Mouse (Mus musculus) cerebellum, postnatal 4 days (tissue): ENCODE measurements around the gene Trnp1.

ENCODE experiments used
- DNase-seq, 2 experiments: peaks; one replicate each; pipeline ENCODE4 v3.0.0; 2022; ENCODE audit warnings: low spot score in 2 of 2, mixed read lengths in 1 of 2

Gene Trnp1

DNA sequence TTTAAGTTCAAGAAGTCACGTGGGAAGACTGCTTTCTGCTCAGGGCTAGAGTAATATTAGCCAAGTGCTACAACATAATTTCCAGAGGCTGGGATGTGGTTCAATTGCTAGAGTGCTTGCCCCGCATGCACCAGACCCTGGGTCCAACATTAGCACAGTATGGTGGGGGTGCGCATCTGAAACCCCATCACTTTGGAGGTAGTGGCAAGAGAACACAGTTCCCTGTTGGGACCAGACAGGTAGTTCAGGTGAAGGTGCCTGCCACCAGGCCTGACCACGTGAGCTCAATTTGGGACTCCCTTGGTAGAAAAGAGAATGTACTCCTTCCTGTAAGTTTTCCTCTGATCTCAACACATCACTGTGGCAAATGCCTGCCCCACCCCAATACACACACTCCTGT, 3.5 kb downstream of the Trnp1 start:
- DNase-seq, result no peak

- DNase-seq, result peak; percentile 79 to 90
Observed at GRCm38 (mm10) chr4:133494432-133494831, 3.9 kb downstream of the Trnp1 start.

DNA sequence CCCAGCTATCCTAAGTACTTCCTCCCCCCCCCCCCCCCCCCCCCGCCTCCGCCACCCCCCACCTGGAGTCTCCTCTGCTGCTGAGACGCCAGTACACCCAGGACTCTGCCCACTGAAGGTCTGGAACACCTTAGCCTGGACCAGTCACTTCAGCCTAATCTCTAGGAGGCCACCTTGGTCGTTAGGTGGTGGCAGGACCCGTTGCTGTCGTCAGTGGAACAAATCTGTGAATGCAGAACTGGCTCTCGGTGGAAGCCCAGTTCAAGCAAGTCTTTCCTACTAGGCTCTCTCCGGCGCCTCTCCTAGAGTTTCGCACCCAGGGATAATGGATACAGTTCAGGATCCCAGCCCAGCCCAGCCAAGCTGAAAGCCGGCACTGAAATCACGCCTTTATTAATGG, 4.5 kb downstream of the Trnp1 start:
- DNase-seq, result no peak

DNA sequence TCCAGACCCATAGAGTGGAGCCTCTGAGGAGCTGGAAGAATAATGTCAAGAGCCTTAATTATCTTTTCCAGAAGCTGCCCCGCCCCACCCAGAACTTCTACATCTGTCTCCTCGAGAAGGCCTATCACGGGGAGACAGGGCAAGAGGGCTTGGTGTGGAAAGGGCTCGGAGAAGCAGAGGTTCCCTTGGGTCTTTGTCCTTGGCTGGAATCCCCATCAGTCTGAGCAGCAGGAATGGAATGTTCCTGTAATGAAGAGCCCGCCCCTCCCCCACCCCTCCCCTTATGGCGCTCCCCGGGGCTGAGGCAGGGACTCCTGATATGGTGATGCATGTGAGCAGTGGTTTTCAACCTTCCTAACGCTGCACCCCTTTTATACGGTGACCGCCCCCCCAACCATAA, 6.5 kb downstream of the Trnp1 start:
- DNase-seq, result no peak

DNA sequence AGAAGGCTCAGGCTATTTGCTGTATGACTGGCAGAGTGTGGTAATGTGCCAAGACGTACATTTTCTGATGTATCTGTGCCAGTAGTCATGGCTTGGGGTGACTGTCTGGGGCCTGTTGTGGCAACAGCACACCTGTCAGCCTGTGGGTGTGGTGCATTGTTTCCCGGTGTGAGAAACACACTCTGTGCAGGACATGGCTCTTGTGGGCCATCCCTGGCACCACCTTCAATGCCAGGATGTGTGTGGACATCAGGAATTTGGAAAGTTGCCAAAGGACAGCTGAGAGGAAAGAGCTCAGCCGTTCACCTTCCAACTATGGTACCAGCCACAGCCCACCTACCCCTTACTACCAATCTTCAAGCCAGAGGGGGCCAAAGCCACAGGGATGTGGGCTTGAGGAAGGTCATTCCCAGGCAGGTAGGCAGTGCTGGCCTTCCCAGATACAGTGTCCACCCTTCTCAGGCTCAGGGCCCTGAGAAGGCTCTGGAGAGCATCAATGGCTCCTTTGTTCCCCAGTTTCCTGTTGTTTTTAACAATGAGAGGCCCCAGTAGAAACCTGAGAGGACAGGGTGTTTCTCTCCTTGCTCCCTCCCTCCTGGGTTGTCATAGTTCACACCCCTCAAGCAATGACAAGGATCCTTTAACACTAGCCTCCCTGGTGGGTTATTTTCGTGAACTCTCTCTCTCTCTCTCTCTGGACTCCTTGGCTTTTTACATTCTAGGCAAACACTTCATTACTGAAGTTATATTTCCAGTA, 8.7 kb downstream of the Trnp1 start:
- DNase-seq, result no peak

GRCm38 (mm10) chr4:133488619-133489392, 9.5 kb downstream of the Trnp1 start:
- no peak for DNase-seq

DNA sequence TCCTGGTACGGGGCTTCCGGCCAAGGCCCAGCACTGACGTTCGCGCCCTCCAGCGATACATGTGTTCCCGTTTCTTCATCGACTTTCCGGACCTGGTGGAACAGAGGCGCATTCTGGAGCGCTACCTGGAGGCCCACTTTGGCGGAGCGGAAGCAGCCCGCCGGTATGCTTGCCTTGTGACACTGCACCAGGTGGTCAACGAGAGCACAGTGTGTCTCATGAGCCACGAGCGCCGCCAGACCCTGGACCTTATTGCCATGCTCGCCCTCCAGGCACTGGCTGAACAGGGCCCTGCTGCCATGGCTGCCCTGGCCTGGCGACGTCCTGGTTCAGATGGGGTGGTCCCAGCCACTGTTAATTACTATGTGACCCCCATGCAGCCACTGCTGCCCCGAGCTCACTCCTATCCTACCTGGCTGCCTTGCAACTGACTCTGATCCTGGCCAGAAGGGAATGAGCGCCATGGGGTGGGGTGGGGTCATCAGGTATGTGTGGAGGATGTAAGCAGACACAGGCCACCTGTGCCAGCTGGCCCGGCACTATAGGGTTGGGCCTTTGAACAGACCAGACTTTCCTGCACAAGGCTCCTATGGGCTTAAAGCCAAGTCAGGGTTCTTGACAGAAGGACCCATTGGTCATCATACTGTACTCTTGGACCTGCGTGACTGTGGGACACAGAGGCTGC, 11.5 kb downstream of the Trnp1 start:
- no peak for DNase-seq

DNA sequence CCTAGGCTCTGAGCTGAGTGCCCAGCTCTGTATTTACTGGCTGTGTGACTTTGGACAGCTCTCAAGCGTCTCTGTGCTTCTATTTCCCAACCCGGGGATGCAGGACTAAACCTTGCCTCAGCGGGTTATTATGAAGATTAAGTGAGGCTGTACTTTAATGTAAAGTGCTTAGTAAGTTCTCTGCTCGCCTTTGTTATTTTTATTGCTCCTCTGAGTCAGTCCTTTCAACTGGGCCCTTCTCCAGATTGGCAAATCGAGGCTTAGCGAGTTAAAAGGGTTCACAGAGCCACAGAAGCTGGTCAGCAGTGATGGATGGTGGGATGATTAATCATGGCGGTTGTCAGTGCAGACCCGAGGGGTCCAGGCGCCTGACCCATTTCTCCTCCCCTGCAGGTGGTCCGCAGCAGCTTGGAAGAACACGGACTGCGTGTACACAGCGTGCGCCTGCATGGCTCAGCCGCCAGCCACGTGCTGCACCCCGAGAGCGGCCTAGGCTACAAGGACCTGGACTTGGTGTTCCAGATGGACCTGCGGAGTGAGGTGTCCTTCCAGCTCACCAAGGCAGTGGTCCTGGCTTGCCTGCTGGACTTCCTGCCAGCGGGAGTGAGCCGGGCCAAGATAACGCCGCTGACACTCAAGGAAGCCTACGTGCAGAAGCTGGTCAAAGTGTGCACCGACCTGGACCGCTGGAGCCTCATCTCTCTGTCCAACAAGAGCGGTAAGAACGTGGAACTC, 12.5 kb downstream of the Trnp1 start:
- no peak for DNase-seq

- no peak for DNase-seq
Observed at GRCm38 (mm10) chr4:133484266-133485025, 13.9 kb downstream of the Trnp1 start.

GRCm38 (mm10) chr4:133482479-133482878, 15.9 kb downstream of the Trnp1 start:
- no peak for DNase-seq

GRCm38 (mm10) chr4:133481488-133481887, 16.9 kb downstream of the Trnp1 start:
- DNase-seq, result no peak

- DNase-seq, result no peak
Observed at GRCm38 (mm10) chr4:133480754-133481153, 17.6 kb downstream of the Trnp1 start.

DNA sequence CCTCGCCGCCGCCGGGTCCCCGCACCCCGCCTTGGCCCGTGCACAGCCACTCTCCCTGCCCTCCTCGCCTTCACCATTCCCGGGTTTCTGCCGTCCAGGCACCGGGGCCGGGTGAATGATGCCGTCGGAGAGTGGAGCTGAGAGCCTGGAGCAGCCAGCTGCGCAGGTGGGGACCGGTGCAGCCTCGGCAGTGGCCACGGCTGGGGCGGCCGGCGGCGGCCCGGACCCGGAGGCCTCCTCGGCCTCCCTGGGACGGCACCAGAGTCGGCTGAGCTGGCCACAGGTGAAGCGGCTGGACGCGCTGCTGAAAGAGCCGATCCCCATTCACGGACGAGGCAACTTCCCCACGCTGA, 18.2 kb downstream of the Trnp1 start:
- no peak for DNase-seq

DNA sequence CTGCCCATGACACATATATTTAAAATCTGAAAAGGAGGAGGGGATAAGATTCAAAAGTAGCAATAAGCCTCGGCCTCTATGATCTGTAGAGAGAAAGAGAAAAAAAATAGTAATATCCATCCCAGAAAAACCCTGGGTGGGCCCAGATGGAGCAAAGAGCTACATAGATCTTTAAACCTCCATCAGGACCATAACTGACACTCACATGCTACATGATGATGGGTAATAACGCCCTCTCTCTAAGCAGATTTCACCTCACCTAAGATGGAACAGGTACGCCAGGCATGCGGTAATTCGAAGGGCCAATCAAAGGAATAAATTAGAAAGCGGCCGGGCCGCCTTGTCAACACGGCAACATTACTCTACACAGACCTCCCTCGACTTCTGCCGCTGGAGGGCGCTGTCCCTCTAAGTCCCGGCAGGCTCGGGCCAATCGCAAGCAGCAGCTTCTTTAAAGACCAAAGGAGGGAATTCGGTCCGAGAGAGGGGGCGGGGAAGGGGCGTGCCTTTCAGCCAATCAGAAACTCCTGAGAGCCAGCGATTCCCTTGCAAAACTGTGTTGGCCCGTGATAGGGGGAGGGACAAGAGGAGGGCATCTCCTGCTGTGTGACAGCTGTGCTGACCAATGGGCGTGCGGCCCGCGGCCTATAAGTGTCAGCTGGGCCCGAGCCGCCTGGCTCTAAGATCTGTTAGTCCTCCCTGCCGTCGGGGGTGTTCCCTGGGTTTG, 18.7 kb downstream of the Trnp1 start, which contains the start of gene Tent5b:
TSS of gene Tent5b (plus strand) at position 675 of the 727 bp plus-strand sequence.
- peak; percentile 94 to 98 for DNase-seq

- DNase-seq, result no peak
Observed at GRCm38 (mm10) chr4:133473833-133474232, 24.5 kb downstream of the Trnp1 start.

DNA sequence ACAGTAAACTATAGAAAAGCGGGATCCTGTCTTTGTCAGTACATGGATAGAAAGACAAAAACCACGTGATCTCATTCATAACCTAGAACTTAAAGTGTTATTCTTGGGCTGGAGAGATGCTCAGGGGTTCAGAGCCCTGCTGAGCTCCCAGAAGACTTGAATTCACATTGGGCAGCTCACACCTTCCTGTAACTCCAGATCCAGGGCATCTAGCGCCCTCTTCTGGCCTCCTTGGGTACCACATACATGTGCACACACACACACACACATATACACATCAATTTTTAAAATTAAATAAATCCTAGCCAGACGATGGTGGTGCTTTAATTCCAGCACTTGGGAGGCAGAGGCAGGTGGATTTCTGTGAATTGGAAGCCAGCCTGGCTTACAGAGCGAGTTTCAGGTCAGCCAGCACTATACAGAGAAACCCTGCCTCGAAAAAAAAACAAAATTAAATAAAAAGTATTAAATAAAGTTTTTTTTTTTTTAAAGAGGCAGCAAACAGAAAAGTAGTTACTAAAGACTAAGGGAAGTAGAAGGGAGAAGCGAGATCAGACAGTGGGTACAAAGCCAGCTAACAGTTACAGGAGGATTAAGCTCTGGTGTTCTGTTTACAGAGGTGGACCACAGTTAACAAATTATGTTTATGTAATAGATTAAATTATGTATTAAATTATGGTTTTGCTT, 27.1 kb downstream of the Trnp1 start:
- DNase-seq, result no peak

- no peak for DNase-seq
Observed at GRCm38 (mm10) chr4:133469122-133469521, 29.2 kb downstream of the Trnp1 start.

GRCm38 (mm10) chr4:133468080-133468479, 30.3 kb downstream of the Trnp1 start:
- peak in 1 of 2 experiments; percentile 48 for DNase-seq

DNA sequence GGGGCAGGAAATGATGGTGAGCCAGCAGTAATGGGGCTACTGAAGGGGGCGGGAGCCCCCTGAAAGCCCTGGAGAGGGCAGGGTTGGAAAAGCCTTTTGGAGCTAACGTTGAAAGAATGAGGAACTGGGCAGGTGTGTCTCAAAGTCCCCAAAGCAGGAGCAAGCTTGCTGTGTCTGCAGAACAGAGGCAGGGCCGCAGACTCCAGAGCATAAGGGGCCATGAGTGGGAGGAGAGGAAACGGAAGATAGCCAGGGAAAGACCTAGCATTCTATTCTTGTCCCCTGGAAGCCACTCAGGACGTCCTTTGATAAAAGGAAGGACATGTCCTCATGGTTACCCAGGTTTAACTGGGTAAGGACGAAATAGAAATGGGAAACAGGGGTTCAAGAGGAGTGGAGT, 35.2 kb downstream of the Trnp1 start:
- DNase-seq, result no peak

GRCm38 (mm10) chr4:133461362-133461761, 37.0 kb downstream of the Trnp1 start:
- DNase-seq, result no peak
